Mouse (Mus musculus) kidney, postnatal 10 days (tissue): ENCODE results near the gene Dkk2.

ENCODE experiments used
- DNase-seq: peaks from one replicate; pipeline ENCODE4 v3.0.0; 2021; ENCODE audit warnings: mixed read lengths

The Dkk2 gene

GRCm38 (mm10) chr3:132125227-132125740 lies 40.2 kb downstream of the Dkk2 start:
- DNase-seq: no peak

- DNase-seq: no peak
These were observed 44.7 kb downstream of the Dkk2 start for GRCm38 (mm10) chr3:132129730-132130274.

GRCm38 (mm10) chr3:132130781-132131180 lies 45.7 kb downstream of the Dkk2 start:
- no peak for DNase-seq

GRCm38 (mm10) chr3:132131939-132132338 lies 46.8 kb downstream of the Dkk2 start:
- no peak for DNase-seq

GRCm38 (mm10) chr3:132134502-132134901 lies 49.4 kb downstream of the Dkk2 start:
- no peak for DNase-seq

GRCm38 (mm10) chr3:132137802-132138378 lies 52.8 kb downstream of the Dkk2 start:
- no peak for DNase-seq

GRCm38 (mm10) chr3:132141031-132141430 lies 55.9 kb downstream of the Dkk2 start:
- peak; percentile 11 for DNase-seq

GRCm38 (mm10) chr3:132149446-132150025 lies 64.4 kb downstream of the Dkk2 start:
- DNase-seq: peak; percentile 11

- DNase-seq: no peak
These were observed 73.7 kb downstream of the Dkk2 start for GRCm38 (mm10) chr3:132158817-132159216.

- no peak for DNase-seq
These were observed 83.8 kb downstream of the Dkk2 start for GRCm38 (mm10) chr3:132168911-132169310.

- DNase-seq: no peak
These were observed 101.9 kb downstream of the Dkk2 start for GRCm38 (mm10) chr3:132186888-132187552.

GRCm38 (mm10) chr3:132201950-132202349 lies 116.9 kb downstream of the Dkk2 start:
- no peak for DNase-seq

GRCm38 (mm10) chr3:132202665-132203064 lies 117.6 kb downstream of the Dkk2 start:
- no peak for DNase-seq

- DNase-seq: peak; percentile 83
These were observed 122.4 kb downstream of the Dkk2 start for GRCm38 (mm10) chr3:132207469-132207868.

- DNase-seq: peak; percentile 11
These were observed 126.2 kb downstream of the Dkk2 start for GRCm38 (mm10) chr3:132211260-132211659.

GRCm38 (mm10) chr3:132219977-132220487 lies 134.9 kb downstream of the Dkk2 start:
- DNase-seq: no peak

- DNase-seq: no peak
These were observed 142.5 kb downstream of the Dkk2 start for GRCm38 (mm10) chr3:132227622-132228021.
